Mouse (Mus musculus): Measurements from ENCODE around the gene Dcun1d4.

DNA sequence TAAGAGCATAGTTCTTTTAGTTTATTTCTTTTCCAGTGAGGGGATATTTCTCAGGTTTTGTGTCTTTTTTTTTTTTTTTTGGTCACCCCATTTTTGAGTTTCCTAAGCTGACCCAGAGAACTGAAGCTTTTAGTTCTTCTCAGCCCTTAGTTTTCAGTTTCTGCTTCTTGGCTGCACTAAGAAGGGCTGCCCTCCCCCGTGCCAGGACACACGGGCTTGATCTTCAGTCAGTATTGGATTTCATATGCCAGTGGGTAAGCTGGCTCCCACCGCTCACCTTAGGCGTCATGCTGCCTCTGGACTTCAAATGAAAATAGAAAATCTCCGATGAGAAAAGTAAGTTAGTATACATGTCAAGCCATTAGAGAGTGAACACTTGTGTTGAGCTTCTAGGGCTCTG, 71.0 kb downstream of the Dcun1d4 start:
- no peak for TF ChIP-seq TAL1 (IDR thresholded peaks at IDR 0.05; ENCODE audit: low read length)
- no peak for TF ChIP-seq GATA1 (IDR thresholded peaks at IDR 0.05; ENCODE audit: low read length)

All from erythroblast, embryonic 14.5 days (primary cell).